Mouse (Mus musculus): ENCODE measurements around the gene Cgrrf1. TPM values are rescaled to one million over a fixed set of nuclear protein-coding genes. Genes with fewer than 3 reads are reported as not detected.

Gene Cgrrf1
- polyA plus RNA-seq, 1 experiment from 2014 or later: 17.5 TPM

- Histone ChIP-seq H3K27ac (replicated peaks) (no peak overlapping the region), H3K36me3 (no peaks in the 10 kb centered on the region), H3K4me2 (peak overlapping the region; percentile 86), H3K27me3 (0 out of 2 replicates have a peak, but pooled peaks cover 2% of the 10 kb centered on the region), H3K9ac (peak overlapping the region; percentile 65), H3K4me3 (peak overlapping the region; percentile 76), H3K9me3 (no peaks in the 10 kb centered on the region), H3K4me1 (replicated peaks) (peaks cover 14% of the 10 kb centered on the region)
- no peak for ATAC-seq (ENCODE audit: low FRiP score, low read depth)
- 4% methylated on average over 4 of the region's 4 CpGs for WGBS
Measured at GRCm38 (mm10) chr14:46831295-46831694, 630 bp upstream of the Cgrrf1 start.

- peak overlapping the region; percentile 86 for H3K4me2 ChIP-seq
- no peaks in the 10 kb centered on the region for H3K9me3 ChIP-seq
- no peaks in the 10 kb centered on the region for H3K36me3 ChIP-seq
- peak overlapping the region; percentile 65 for H3K9ac ChIP-seq
- 9% methylated on average over 40 of the region's 40 CpGs for WGBS
- peaks cover 14% of the 10 kb centered on the region for H3K4me1 ChIP-seq (replicated peaks)
- peak overlapping the region; percentile 76 for H3K4me3 ChIP-seq
- 0 out of 2 replicates have a peak overlapping the region, but pooled peaks have one; percentile 4 for H3K27ac ChIP-seq (replicated peaks)
- ATAC-seq (ENCODE audit: low FRiP score, low read depth): no peak
- H3K27me3 ChIP-seq: 0 out of 2 replicates have a peak, but pooled peaks cover 2% of the 10 kb centered on the region
Measured at GRCm38 (mm10) chr14:46832354-46833272, 688 bp downstream of the Cgrrf1 start.

DNA sequence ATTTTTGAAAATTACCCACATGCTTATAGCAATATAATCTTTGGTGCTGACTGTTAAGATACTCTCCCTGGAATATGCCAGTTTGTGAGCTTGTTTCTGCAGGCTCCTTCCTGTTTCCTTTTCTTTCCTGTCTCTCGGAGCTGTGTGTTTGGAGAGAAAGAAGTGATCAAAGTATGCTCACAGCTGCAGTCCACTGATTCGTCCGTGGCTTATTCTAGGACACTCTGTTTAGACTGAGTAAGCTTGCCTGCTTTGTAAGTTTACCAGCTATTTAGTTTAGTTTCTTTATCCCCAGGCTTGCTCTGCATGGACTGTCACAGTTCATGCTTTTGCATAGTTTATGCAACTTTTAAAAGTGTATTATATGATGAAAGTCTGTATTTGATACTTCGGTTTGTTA lies 7.4 kb downstream of the Cgrrf1 start:
- Histone ChIP-seq H3K9me3 (no peaks in the 10 kb centered on the region), H3K27me3 (no peaks in the 10 kb centered on the region), H3K27ac (replicated peaks) (no peak overlapping the region), H3K4me2 (no peak overlapping the region), H3K4me3 (no peak overlapping the region), H3K36me3 (peaks cover 11% of the 10 kb centered on the region), H3K9ac (no peak overlapping the region), H3K4me1 (replicated peaks) (no peaks in the 10 kb centered on the region)
- 78% methylated on average over 4 of the region's 4 CpGs for WGBS
- ATAC-seq (ENCODE audit: low FRiP score, low read depth): no peak

- no peak for ATAC-seq (ENCODE audit: low FRiP score, low read depth)
- no peak overlapping the region for H3K4me3 ChIP-seq
- no peak overlapping the region for H3K27ac ChIP-seq (replicated peaks)
- peaks cover 10% of the 10 kb centered on the region for H3K36me3 ChIP-seq
- no peaks in the 10 kb centered on the region for H3K9me3 ChIP-seq
- no peaks in the 10 kb centered on the region for H3K27me3 ChIP-seq
- H3K4me1 ChIP-seq (replicated peaks): no peaks in the 10 kb centered on the region
- WGBS: 96% methylated on average over 11 of the region's 11 CpGs
- no peak overlapping the region for H3K4me2 ChIP-seq
- no peak overlapping the region for H3K9ac ChIP-seq
Measured at GRCm38 (mm10) chr14:46845706-46846105, 13.8 kb downstream of the Cgrrf1 start.

GRCm38 (mm10) chr14:46848063-46848590 lies 16.2 kb downstream of the Cgrrf1 start:
- Histone ChIP-seq H3K36me3 (no peaks in the 10 kb centered on the region), H3K4me2 (no peak overlapping the region), H3K27me3 (no peaks in the 10 kb centered on the region), H3K4me3 (no peak overlapping the region), H3K9ac (no peak overlapping the region), H3K27ac (replicated peaks) (no peak overlapping the region), H3K4me1 (replicated peaks) (no peaks in the 10 kb centered on the region), H3K9me3 (no peaks in the 10 kb centered on the region)
- 90% methylated on average over 4 of the region's 4 CpGs for WGBS
- ATAC-seq (ENCODE audit: low FRiP score, low read depth): no peak

DNA sequence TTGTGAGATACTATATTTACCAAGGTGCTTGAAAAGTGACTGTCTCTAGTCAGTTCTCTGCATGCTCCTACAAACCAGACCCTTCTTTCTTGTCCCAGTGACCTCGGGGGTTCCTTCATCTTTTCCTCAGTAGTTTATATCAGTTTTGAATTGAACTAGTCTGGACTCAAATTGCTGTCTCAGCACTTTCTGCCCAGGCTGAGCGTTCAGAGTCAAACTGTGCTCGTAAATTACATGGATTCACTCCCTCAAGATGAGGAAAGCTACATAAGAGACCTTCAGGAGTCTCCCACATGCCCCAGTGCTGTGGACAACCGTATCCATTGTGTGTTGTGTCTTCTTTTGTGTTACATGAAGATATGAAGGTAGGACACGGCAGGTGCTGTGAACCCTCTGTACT lies 16.8 kb downstream of the Cgrrf1 start:
- H3K9me3 ChIP-seq: no peaks in the 10 kb centered on the region
- no peak overlapping the region for H3K4me2 ChIP-seq
- H3K4me1 ChIP-seq (replicated peaks): no peaks in the 10 kb centered on the region
- no peak overlapping the region for H3K4me3 ChIP-seq
- WGBS: 76% methylated on average over 5 of the region's 5 CpGs
- ATAC-seq (ENCODE audit: low FRiP score, low read depth): no peak
- H3K36me3 ChIP-seq: no peaks in the 10 kb centered on the region
- no peak overlapping the region for H3K27ac ChIP-seq (replicated peaks)
- H3K9ac ChIP-seq: no peak overlapping the region
- no peaks in the 10 kb centered on the region for H3K27me3 ChIP-seq

DNA sequence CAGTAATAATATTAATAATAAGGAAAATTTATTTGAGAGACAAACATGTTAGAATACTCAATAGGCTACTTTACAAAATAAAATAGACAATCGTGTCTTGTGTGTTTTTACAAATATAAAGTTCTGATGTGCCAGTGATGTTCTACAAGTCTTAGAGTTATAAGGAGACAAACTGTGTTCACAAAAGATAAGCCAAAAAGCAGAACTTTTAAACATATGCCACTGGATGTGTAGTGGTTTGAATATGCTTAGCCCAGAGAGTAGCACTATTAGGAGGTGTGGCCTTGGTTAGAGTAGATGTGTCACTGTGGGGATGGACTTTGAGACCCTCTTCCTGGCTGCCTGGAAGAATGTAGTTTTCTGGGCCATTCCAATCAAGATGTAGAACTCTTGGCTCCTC lies 17.8 kb downstream of the Cgrrf1 start:
- Histone ChIP-seq H3K9ac (no peak overlapping the region), H3K4me1 (replicated peaks) (no peaks in the 10 kb centered on the region), H3K9me3 (no peaks in the 10 kb centered on the region), H3K36me3 (no peaks in the 10 kb centered on the region), H3K4me3 (no peak overlapping the region), H3K4me2 (no peak overlapping the region), H3K27ac (replicated peaks) (no peak overlapping the region), H3K27me3 (no peaks in the 10 kb centered on the region)
- no peak for ATAC-seq (ENCODE audit: low FRiP score, low read depth)
- WGBS: 98% methylated on average over 1 of the region's 1 CpGs

DNA sequence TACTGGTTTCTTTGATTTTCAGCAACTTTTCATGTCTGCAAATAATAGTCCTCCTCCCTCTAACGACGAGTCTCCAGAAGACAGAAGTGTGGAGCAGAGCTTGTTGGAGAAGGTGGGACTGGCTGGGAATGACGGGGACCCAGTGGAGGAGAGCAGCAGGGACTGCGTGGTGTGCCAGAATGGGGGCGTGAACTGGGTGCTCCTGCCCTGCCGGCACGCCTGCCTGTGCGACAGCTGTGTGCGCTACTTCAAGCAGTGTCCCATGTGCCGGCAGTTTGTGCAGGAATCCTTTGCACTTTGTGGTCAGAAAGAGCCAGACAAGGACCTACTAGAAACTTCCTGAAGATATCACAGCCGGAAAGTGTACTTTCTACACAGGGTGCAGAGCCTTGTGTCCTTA lies 21.8 kb downstream of the Cgrrf1 start:
- H3K9me3 ChIP-seq: no peaks in the 10 kb centered on the region
- 85% methylated on average over 11 of the region's 11 CpGs for WGBS
- H3K36me3 ChIP-seq: no peaks in the 10 kb centered on the region
- ATAC-seq (ENCODE audit: low FRiP score, low read depth): no peak
- H3K27ac ChIP-seq (replicated peaks): no peak overlapping the region
- H3K27me3 ChIP-seq: no peaks in the 10 kb centered on the region
- H3K4me1 ChIP-seq (replicated peaks): no peaks in the 10 kb centered on the region
- no peak overlapping the region for H3K4me2 ChIP-seq
- H3K9ac ChIP-seq: no peak overlapping the region
- no peak overlapping the region for H3K4me3 ChIP-seq

DNA sequence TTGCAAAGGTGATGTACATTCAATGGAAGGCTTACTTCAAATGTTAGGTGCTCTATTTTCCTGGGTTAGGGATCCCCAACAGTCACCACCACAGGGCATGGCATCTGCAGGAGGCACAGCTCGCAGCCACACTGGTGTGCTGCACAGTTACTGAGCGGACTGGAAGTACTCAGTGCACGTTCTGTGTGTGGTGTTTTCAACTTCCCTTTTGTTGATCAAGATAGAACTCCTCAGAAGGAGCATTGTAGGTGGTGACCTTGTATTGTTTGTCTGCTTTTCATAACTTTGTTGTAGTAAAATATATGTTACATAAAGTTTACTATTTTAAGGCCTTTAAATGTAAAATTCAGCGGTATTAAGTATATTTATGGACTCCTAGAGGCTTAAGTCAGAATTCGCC lies 31.0 kb downstream of the Cgrrf1 start:
- Histone ChIP-seq H3K4me3 (no peak overlapping the region), H3K27me3 (no peaks in the 10 kb centered on the region), H3K9me3 (no peaks in the 10 kb centered on the region), H3K27ac (replicated peaks) (no peak overlapping the region), H3K4me2 (no peak overlapping the region), H3K9ac (no peak overlapping the region), H3K36me3 (no peaks in the 10 kb centered on the region), H3K4me1 (replicated peaks) (no peaks in the 10 kb centered on the region)
- ATAC-seq (ENCODE audit: low FRiP score, low read depth): no peak
- 94% methylated on average over 5 of the region's 5 CpGs for WGBS

DNA sequence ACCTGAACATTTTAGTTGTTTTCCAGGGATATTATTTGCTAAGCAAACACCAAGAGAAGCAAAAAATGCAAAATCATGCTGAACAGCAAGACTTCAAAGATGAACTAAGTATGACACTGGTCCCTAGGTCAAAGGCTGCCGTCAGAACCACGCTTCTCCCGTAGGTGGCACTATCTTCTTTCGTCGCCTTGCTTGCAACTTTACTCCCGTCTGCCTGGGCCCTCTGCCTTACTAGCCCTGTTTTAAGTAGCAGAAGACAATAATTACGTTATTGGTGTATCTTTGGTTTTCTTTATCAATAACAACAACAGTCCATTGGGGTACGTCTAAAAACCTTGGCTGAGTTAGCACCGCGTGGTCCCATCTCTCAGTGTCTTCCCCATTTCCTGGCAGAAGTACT lies 49.0 kb downstream of the Cgrrf1 start:
- no peaks in the 10 kb centered on the region for H3K36me3 ChIP-seq
- H3K4me1 ChIP-seq (replicated peaks): peaks cover 32% of the 10 kb centered on the region
- H3K27ac ChIP-seq (replicated peaks): no peak overlapping the region
- H3K9me3 ChIP-seq: no peaks in the 10 kb centered on the region
- WGBS: 6% methylated on average over 10 of the region's 10 CpGs
- H3K4me2 ChIP-seq: peak overlapping the region; percentile 94; the same call in 1 of the 2 replicates
- ATAC-seq (ENCODE audit: low FRiP score, low read depth): no peak
- H3K9ac ChIP-seq: no peak overlapping the region
- no peak overlapping the region for H3K4me3 ChIP-seq
- 0 out of 2 replicates have a peak, but pooled peaks cover 3% of the 10 kb centered on the region for H3K27me3 ChIP-seq

- 0 out of 2 replicates have a peak, but pooled peaks cover 3% of the 10 kb centered on the region for H3K27me3 ChIP-seq
- H3K4me1 ChIP-seq (replicated peaks): peaks cover 38% of the 10 kb centered on the region
- H3K9me3 ChIP-seq: no peaks in the 10 kb centered on the region
- peak overlapping the region; percentile 94 for H3K4me2 ChIP-seq
- 4% methylated on average over 40 of the region's 40 CpGs for WGBS
- H3K36me3 ChIP-seq: no peaks in the 10 kb centered on the region
- H3K9ac ChIP-seq: peak overlapping the region; percentile 79
- peak overlapping the region; percentile 64 for H3K4me3 ChIP-seq
- ATAC-seq (ENCODE audit: low FRiP score, low read depth): peak; percentile 17; the same call in 1 of the 2 replicates
- H3K27ac ChIP-seq (replicated peaks): 0 out of 2 replicates have a peak overlapping the region, but pooled peaks have one; percentile 13
Measured at GRCm38 (mm10) chr14:46881581-46882430, 49.9 kb downstream of the Cgrrf1 start.
